Mouse (Mus musculus): ENCODE results near the gene Ptpre. TPM values are rescaled to one million over a fixed set of nuclear protein-coding genes. Genes with fewer than 3 reads are reported as not detected.

The Ptpre gene
- polyA plus RNA-seq, 1 experiment from 2014 or later = 1.0 TPM

GRCm38 (mm10) chr7:135537948-135538741 lies 864 bp downstream of the Ptpre start:
- peak; percentile 75 for ATAC-seq (replicated peaks; ENCODE audit: insufficient number of reproducible peaks, low FRiP score, low TSS enrichment, low read depth)
- peak overlapping the region; percentile 57 for H3K9ac ChIP-seq (replicated peaks; ENCODE audit: low read length)
- H3K9me3 ChIP-seq (replicated peaks; ENCODE audit: control insufficient read depth, low read length) = no peaks in the 10 kb centered on the region
- H3K4me3 ChIP-seq (ENCODE audit: low read depth, low read length) = peak overlapping the region; percentile 62
- no peaks in the 10 kb centered on the region; the same call in 1 of the 2 replicates for H3K4me1 ChIP-seq (ENCODE audit: control insufficient read depth, insufficient read depth, low read length)
- peak overlapping the region; percentile 97 for H3K4me2 ChIP-seq (ENCODE audit: low read depth, low read length)
- WGBS = 2% methylated on average over 70 of the region's 71 CpGs
- H3K36me3 ChIP-seq (replicated peaks; ENCODE audit: control insufficient read depth, insufficient read depth, low read depth, low read length) = no peaks in the 10 kb centered on the region
- no peak overlapping the region for H3K27ac ChIP-seq (replicated peaks; ENCODE audit: low read depth, low read length)
- H3K27me3 ChIP-seq (ENCODE audit: control insufficient read depth, insufficient read depth, low read length) = peaks cover 13% of the 10 kb centered on the region
- peak; percentile 26 for DNase-seq (ENCODE audit: low spot score)

- no peak for ATAC-seq (replicated peaks; ENCODE audit: insufficient number of reproducible peaks, low FRiP score, low TSS enrichment, low read depth)
- Histone ChIP-seq H3K9me3 (replicated peaks; ENCODE audit: control insufficient read depth, low read length) (no peaks in the 10 kb centered on the region), H3K27ac (replicated peaks; ENCODE audit: low read depth, low read length) (no peak overlapping the region), H3K4me1 (ENCODE audit: control insufficient read depth, insufficient read depth, low read length) (no peaks in the 10 kb centered on the region; the same call in 1 of the 2 replicates), H3K27me3 (ENCODE audit: control insufficient read depth, insufficient read depth, low read length) (peaks cover 13% of the 10 kb centered on the region), H3K36me3 (replicated peaks; ENCODE audit: control insufficient read depth, insufficient read depth, low read depth, low read length) (no peaks in the 10 kb centered on the region), H3K9ac (replicated peaks; ENCODE audit: low read length) (no peak overlapping the region), H3K4me3 (ENCODE audit: low read depth, low read length) (no peak overlapping the region), H3K4me2 (ENCODE audit: low read depth, low read length) (no peak overlapping the region)
- no peak for DNase-seq (ENCODE audit: low spot score)
- 74% methylated on average over 2 of the region's 2 CpGs for WGBS
These were observed 2.1 kb downstream of the Ptpre start for GRCm38 (mm10) chr7:135539429-135539828.

DNA sequence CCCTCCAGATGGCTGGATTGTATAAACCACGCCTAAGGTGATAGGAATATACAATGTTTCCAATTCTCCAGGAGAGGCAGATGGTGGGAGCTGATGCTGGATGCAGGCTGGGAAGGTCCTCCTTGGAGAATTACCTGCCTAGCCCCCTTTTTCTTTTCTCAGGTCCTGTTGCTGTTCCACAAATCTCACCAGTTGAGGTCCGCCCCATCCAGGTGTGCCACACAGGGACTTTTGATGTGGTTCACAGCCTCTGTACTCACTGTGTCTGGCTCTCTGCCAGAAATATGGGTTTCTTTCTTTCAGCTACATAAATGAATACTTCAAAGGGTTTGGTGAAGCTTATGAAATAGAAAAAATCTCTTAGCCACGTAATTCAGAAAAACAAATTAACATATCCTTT lies 5.0 kb downstream of the Ptpre start:
- ATAC-seq (replicated peaks; ENCODE audit: insufficient number of reproducible peaks, low FRiP score, low TSS enrichment, low read depth) (no peak), DNase-seq (ENCODE audit: low spot score) (no peak)
- Histone ChIP-seq H3K4me1 (ENCODE audit: control insufficient read depth, insufficient read depth, low read length) (no peaks in the 10 kb centered on the region; the same call in 1 of the 2 replicates), H3K9ac (replicated peaks; ENCODE audit: low read length) (no peak overlapping the region), H3K4me3 (ENCODE audit: low read depth, low read length) (no peak overlapping the region), H3K4me2 (ENCODE audit: low read depth, low read length) (no peak overlapping the region), H3K9me3 (replicated peaks; ENCODE audit: control insufficient read depth, low read length) (no peaks in the 10 kb centered on the region), H3K27ac (replicated peaks; ENCODE audit: low read depth, low read length) (no peak overlapping the region), H3K27me3 (ENCODE audit: control insufficient read depth, insufficient read depth, low read length) (peaks cover 13% of the 10 kb centered on the region), H3K36me3 (replicated peaks; ENCODE audit: control insufficient read depth, insufficient read depth, low read depth, low read length) (no peaks in the 10 kb centered on the region)
- 81% methylated on average over 3 of the region's 3 CpGs for WGBS

GRCm38 (mm10) chr7:135543033-135543432 lies 5.8 kb downstream of the Ptpre start:
- Histone ChIP-seq H3K9me3 (replicated peaks; ENCODE audit: control insufficient read depth, low read length) (no peaks in the 10 kb centered on the region), H3K4me2 (ENCODE audit: low read depth, low read length) (no peak overlapping the region), H3K9ac (replicated peaks; ENCODE audit: low read length) (no peak overlapping the region), H3K27me3 (ENCODE audit: control insufficient read depth, insufficient read depth, low read length) (peaks cover 13% of the 10 kb centered on the region), H3K36me3 (replicated peaks; ENCODE audit: control insufficient read depth, insufficient read depth, low read depth, low read length) (no peaks in the 10 kb centered on the region), H3K4me1 (ENCODE audit: control insufficient read depth, insufficient read depth, low read length) (no peaks in the 10 kb centered on the region), H3K4me3 (ENCODE audit: low read depth, low read length) (no peak overlapping the region), H3K27ac (replicated peaks; ENCODE audit: low read depth, low read length) (no peak overlapping the region)
- 72% methylated on average over 3 of the region's 3 CpGs for WGBS
- ATAC-seq (replicated peaks; ENCODE audit: insufficient number of reproducible peaks, low FRiP score, low TSS enrichment, low read depth) (no peak), DNase-seq (ENCODE audit: low spot score) (no peak)

GRCm38 (mm10) chr7:135544321-135544720 lies 7.0 kb downstream of the Ptpre start:
- H3K27me3 ChIP-seq (ENCODE audit: control insufficient read depth, insufficient read depth, low read length) = peaks cover under 1% of the 10 kb centered on the region; the same call in 1 of the 2 replicates
- H3K9me3 ChIP-seq (replicated peaks; ENCODE audit: control insufficient read depth, low read length) = no peaks in the 10 kb centered on the region
- ATAC-seq (replicated peaks; ENCODE audit: insufficient number of reproducible peaks, low FRiP score, low TSS enrichment, low read depth) (no peak), DNase-seq (ENCODE audit: low spot score) (no peak)
- no peak overlapping the region for H3K9ac ChIP-seq (replicated peaks; ENCODE audit: low read length)
- H3K4me2 ChIP-seq (ENCODE audit: low read depth, low read length) = no peak overlapping the region
- no peaks in the 10 kb centered on the region for H3K4me1 ChIP-seq (ENCODE audit: control insufficient read depth, insufficient read depth, low read length)
- no peak overlapping the region for H3K27ac ChIP-seq (replicated peaks; ENCODE audit: low read depth, low read length)
- H3K4me3 ChIP-seq (ENCODE audit: low read depth, low read length) = no peak overlapping the region
- 89% methylated on average over 6 of the region's 6 CpGs for WGBS
- no peaks in the 10 kb centered on the region for H3K36me3 ChIP-seq (replicated peaks; ENCODE audit: control insufficient read depth, insufficient read depth, low read depth, low read length)

DNA sequence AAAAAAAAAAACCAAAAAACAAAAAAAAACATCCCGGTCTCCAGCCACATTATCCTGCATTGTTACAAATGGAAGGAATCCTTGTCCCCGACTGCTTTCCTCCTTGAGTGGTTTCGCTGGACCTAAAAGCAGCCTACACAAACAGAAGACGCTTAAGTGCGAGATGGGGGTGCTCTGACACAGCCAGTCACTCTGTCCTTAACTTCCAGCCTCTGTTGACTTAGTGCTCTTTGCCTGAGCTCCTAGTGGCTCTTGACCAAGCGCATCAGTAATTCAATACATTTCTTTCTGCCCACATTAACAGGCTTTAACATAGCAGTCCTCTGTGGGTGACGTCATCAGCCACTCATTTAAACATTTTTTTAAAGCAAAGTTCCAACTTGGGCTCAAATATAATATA lies 8.7 kb downstream of the Ptpre start:
- 66% methylated on average over 7 of the region's 7 CpGs for WGBS
- H3K9me3 ChIP-seq (replicated peaks; ENCODE audit: control insufficient read depth, low read length) = no peaks in the 10 kb centered on the region
- H3K9ac ChIP-seq (replicated peaks; ENCODE audit: low read length) = no peak overlapping the region
- no peak overlapping the region for H3K4me2 ChIP-seq (ENCODE audit: low read depth, low read length)
- no peak overlapping the region for H3K27ac ChIP-seq (replicated peaks; ENCODE audit: low read depth, low read length)
- no peak overlapping the region for H3K4me3 ChIP-seq (ENCODE audit: low read depth, low read length)
- DNase-seq (ENCODE audit: low spot score) = no peak
- no peaks in the 10 kb centered on the region for H3K27me3 ChIP-seq (ENCODE audit: control insufficient read depth, insufficient read depth, low read length)
- ATAC-seq (replicated peaks; ENCODE audit: insufficient number of reproducible peaks, low FRiP score, low TSS enrichment, low read depth) = no peak
- no peaks in the 10 kb centered on the region for H3K36me3 ChIP-seq (replicated peaks; ENCODE audit: control insufficient read depth, insufficient read depth, low read depth, low read length)
- no peaks in the 10 kb centered on the region; the same call in 1 of the 2 replicates for H3K4me1 ChIP-seq (ENCODE audit: control insufficient read depth, insufficient read depth, low read length)

DNA sequence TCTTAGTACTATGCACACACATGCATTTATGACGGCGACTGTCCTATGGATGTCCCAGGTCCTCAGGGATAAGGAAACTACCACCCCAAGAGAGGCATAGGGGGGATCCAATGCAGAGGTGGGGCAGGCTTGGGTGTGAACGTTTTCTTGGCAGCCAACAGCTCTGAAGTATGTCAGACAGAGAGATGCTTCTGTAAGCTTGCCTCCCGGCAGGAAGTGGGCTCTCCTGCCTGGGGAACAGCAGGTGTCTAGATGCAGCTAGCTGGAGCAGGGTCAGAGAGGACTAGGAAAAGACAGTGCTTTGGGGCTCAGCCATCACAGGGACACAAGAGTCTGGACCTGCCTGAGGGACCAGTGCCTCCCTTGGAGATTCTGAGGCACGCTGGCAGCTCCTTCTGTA lies 9.2 kb downstream of the Ptpre start:
- Histone ChIP-seq H3K9ac (replicated peaks; ENCODE audit: low read length) (no peak overlapping the region), H3K4me3 (ENCODE audit: low read depth, low read length) (no peak overlapping the region), H3K4me2 (ENCODE audit: low read depth, low read length) (no peak overlapping the region), H3K4me1 (ENCODE audit: control insufficient read depth, insufficient read depth, low read length) (no peaks in the 10 kb centered on the region; the same call in 1 of the 2 replicates), H3K9me3 (replicated peaks; ENCODE audit: control insufficient read depth, low read length) (no peaks in the 10 kb centered on the region), H3K36me3 (replicated peaks; ENCODE audit: control insufficient read depth, insufficient read depth, low read depth, low read length) (no peaks in the 10 kb centered on the region), H3K27me3 (ENCODE audit: control insufficient read depth, insufficient read depth, low read length) (no peaks in the 10 kb centered on the region), H3K27ac (replicated peaks; ENCODE audit: low read depth, low read length) (no peak overlapping the region)
- no peak for DNase-seq (ENCODE audit: low spot score)
- WGBS = 63% methylated on average over 5 of the region's 5 CpGs
- ATAC-seq (replicated peaks; ENCODE audit: insufficient number of reproducible peaks, low FRiP score, low TSS enrichment, low read depth) = no peak

GRCm38 (mm10) chr7:135548434-135548833 lies 11.2 kb downstream of the Ptpre start:
- no peaks in the 10 kb centered on the region for H3K27me3 ChIP-seq (ENCODE audit: control insufficient read depth, insufficient read depth, low read length)
- no peak overlapping the region for H3K27ac ChIP-seq (replicated peaks; ENCODE audit: low read depth, low read length)
- ATAC-seq (replicated peaks; ENCODE audit: insufficient number of reproducible peaks, low FRiP score, low TSS enrichment, low read depth) (no peak), DNase-seq (ENCODE audit: low spot score) (no peak)
- no peaks in the 10 kb centered on the region; the same call in 1 of the 2 replicates for H3K4me1 ChIP-seq (ENCODE audit: control insufficient read depth, insufficient read depth, low read length)
- no peaks in the 10 kb centered on the region for H3K36me3 ChIP-seq (replicated peaks; ENCODE audit: control insufficient read depth, insufficient read depth, low read depth, low read length)
- WGBS = 63% methylated on average over 6 of the region's 6 CpGs
- no peak overlapping the region for H3K9ac ChIP-seq (replicated peaks; ENCODE audit: low read length)
- no peak overlapping the region for H3K4me3 ChIP-seq (ENCODE audit: low read depth, low read length)
- H3K4me2 ChIP-seq (ENCODE audit: low read depth, low read length) = no peak overlapping the region
- no peaks in the 10 kb centered on the region for H3K9me3 ChIP-seq (replicated peaks; ENCODE audit: control insufficient read depth, low read length)

Data from embryonic facial prominence, embryonic 11.5 days (tissue).